Mouse (Mus musculus) MEL (cell line): ENCODE data around the gene Uspl1. TPM values are rescaled to one million over a fixed set of nuclear protein-coding genes. Genes with fewer than 3 reads are reported as not detected.

Experiments
- DNase-seq: peaks from one replicate; pipeline ENCODE4 v3.0.0; 2011; ENCODE audit warnings: low read depth, low spot score
- H3K27ac ChIP-seq: 2 replicates; pipeline ENCODE4 v1.5.1; 2012; ENCODE audit warnings: low read depth, mild to moderate bottlenecking, control low read depth, low read length, moderate library complexity; ENCODE audit not compliant: control insufficient read depth
- H3K27me3 ChIP-seq, 2 experiments: fragments of 150-350 bp in 1 of 2; sonication (generic) in 1 of 2; 2 replicates each; pipeline ENCODE4 v1.6.1; 2012; ENCODE audit warnings: low read length in 2 of 2, mild to moderate bottlenecking in 2 of 2, improper control_type of control experiment in 1 of 2, moderate library complexity in 1 of 2; ENCODE audit not compliant: insufficient read depth in 2 of 2, control insufficient read depth in 1 of 2
- H3K36me3 ChIP-seq, 2 experiments: 2 replicates each; pipeline ENCODE4 v1.6.1; 2012 to 2014; ENCODE audit warnings: low read length in 2 of 2, improper control_type of control experiment in 1 of 2, inconsistent platforms in 1 of 2, mild to moderate bottlenecking in 1 of 2; ENCODE audit not compliant: insufficient read depth in 2 of 2, control insufficient read depth in 1 of 2
- H3K4me1 ChIP-seq, 2 experiments: fragments of 150-350 bp in 1 of 2; sonication (generic) in 1 of 2; 2 replicates each; pipeline ENCODE4 v1.6.1; 2012; ENCODE audit warnings: low read length in 2 of 2, improper control_type of control experiment in 1 of 2, mild to moderate bottlenecking in 1 of 2; ENCODE audit not compliant: insufficient read depth in 2 of 2, control insufficient read depth in 1 of 2
- H3K4me3 ChIP-seq, 2 experiments: fragments of 150-350 bp in 1 of 2; sonication (generic) in 1 of 2; 2 replicates each; pipeline ENCODE4 v1.5.1; 2012; ENCODE audit warnings: low read depth in 2 of 2, low read length in 2 of 2, mild to moderate bottlenecking in 2 of 2, moderate library complexity in 2 of 2, control low read depth in 1 of 2, improper control_type of control experiment in 1 of 2; ENCODE audit not compliant: control insufficient read depth in 1 of 2, insufficient read depth in 1 of 2
- H3K79me2 ChIP-seq: 2 replicates; pipeline ENCODE4 v1.6.1; 2012; ENCODE audit warnings: mild to moderate bottlenecking, low read length, moderate library complexity; ENCODE audit not compliant: control insufficient read depth, poor library complexity, insufficient read depth
- H3K9ac ChIP-seq: 2 replicates; pipeline ENCODE4 v1.6.1; 2012; ENCODE audit warnings: low read depth, mild to moderate bottlenecking, control low read depth, low read length, moderate library complexity; ENCODE audit not compliant: control insufficient read depth, poor library complexity, severe bottlenecking
- H3K9me3 ChIP-seq: fragments of 150-350 bp; sonication (generic); replicated peaks from 2 replicates; pipeline ENCODE4 v1.6.1; 2012; ENCODE audit warnings: mild to moderate bottlenecking, low read length, improper control_type of control experiment, moderate library complexity; ENCODE audit not compliant: insufficient read depth
- BHLHE40 ChIP-seq: IDR thresholded peaks from 2 replicates; pipeline ENCODE4 v1.6.1; 2012; ENCODE audit warnings: low read depth, mild to moderate bottlenecking, inconsistent platforms, low read length, improper control_type of control experiment, borderline replicate concordance
- CHD2 ChIP-seq: IDR thresholded peaks from 2 replicates; pipeline ENCODE4 v1.6.1; 2011; ENCODE audit warnings: low read length, improper control_type of control experiment
- ELF1 ChIP-seq: IDR thresholded peaks from 2 replicates; pipeline ENCODE4 v1.6.1; 2014; ENCODE audit warnings: low read depth, mild to moderate bottlenecking, inconsistent platforms, low read length, improper control_type of control experiment, moderate library complexity
- GABPA ChIP-seq: IDR thresholded peaks from 2 replicates; pipeline ENCODE4 v1.6.1; 2012; ENCODE audit warnings: low read depth, mild to moderate bottlenecking, inconsistent platforms, low read length, improper control_type of control experiment, moderate library complexity
- HCFC1 ChIP-seq: IDR thresholded peaks from 2 replicates; pipeline ENCODE4 v1.6.1; 2012; ENCODE audit warnings: low read depth, mild to moderate bottlenecking, inconsistent platforms, low read length, improper control_type of control experiment, moderate library complexity
- JUND ChIP-seq: IDR thresholded peaks from 2 replicates; pipeline ENCODE4 v1.6.1; 2011; ENCODE audit warnings: low read depth, mild to moderate bottlenecking, improper control_type of control experiment, low read length
- KAT2A ChIP-seq: conservative IDR thresholded peaks from 2 replicates; pipeline ENCODE4 v1.6.1; 2012; ENCODE audit warnings: low read depth, low read length, improper control_type of control experiment, inconsistent platforms
- MAFK ChIP-seq: IDR thresholded peaks from 2 replicates; pipeline ENCODE4 v1.6.1; 2011; ENCODE audit warnings: low read depth, mild to moderate bottlenecking, low read length, improper control_type of control experiment, borderline replicate concordance
- MAZ ChIP-seq: IDR thresholded peaks from 2 replicates; pipeline ENCODE4 v1.6.1; 2012; ENCODE audit warnings: low read depth, mild to moderate bottlenecking, inconsistent platforms, low read length, improper control_type of control experiment
- MEF2A ChIP-seq: IDR thresholded peaks from 2 replicates; pipeline ENCODE4 v1.6.1; 2014; ENCODE audit warnings: low read depth, mild to moderate bottlenecking, inconsistent platforms, low read length, improper control_type of control experiment; ENCODE audit not compliant: poor library complexity, insufficient replicate concordance, severe bottlenecking; ENCODE audit errors: extremely low read depth
- MXI1 ChIP-seq: IDR thresholded peaks from 2 replicates; pipeline ENCODE4 v1.6.1; 2011; ENCODE audit warnings: mild to moderate bottlenecking, low read depth, low read length, improper control_type of control experiment
- POLR2A ChIP-seq, 2 experiments: IDR thresholded peaks; 2 replicates each; pipeline ENCODE4 v1.6.1; 2011 to 2012; ENCODE audit warnings: low read length in 2 of 2, mild to moderate bottlenecking in 2 of 2, control low read depth in 1 of 2, improper control_type of control experiment in 1 of 2, low read depth in 1 of 2, moderate library complexity in 1 of 2; ENCODE audit not compliant: control insufficient read depth in 1 of 2, insufficient read depth in 1 of 2, poor library complexity in 1 of 2
- POLR2AphosphoS5 ChIP-seq: IDR thresholded peaks from 2 replicates; pipeline ENCODE4 v1.6.1; 2012; ENCODE audit warnings: low read depth, borderline replicate concordance, mild to moderate bottlenecking, inconsistent platforms, low read length, moderate library complexity, mixed read lengths
- RCOR1 ChIP-seq: IDR thresholded peaks from 2 replicates; pipeline ENCODE4 v1.6.1; 2012; ENCODE audit warnings: low read depth, mild to moderate bottlenecking, inconsistent platforms, low read length, improper control_type of control experiment
- SMC3 ChIP-seq: IDR thresholded peaks from 2 replicates; pipeline ENCODE4 v1.6.1; 2011; ENCODE audit warnings: low read depth, low read length, improper control_type of control experiment
- TAL1 ChIP-seq: IDR thresholded peaks from 2 replicates; pipeline ENCODE4 v1.6.1; 2012; ENCODE audit warnings: mild to moderate bottlenecking, inconsistent platforms, low read length, moderate library complexity, mixed read lengths
- TBP ChIP-seq: IDR thresholded peaks from 2 replicates; pipeline ENCODE4 v1.8.0; 2011; ENCODE audit warnings: low read depth, low read length, improper control_type of control experiment
- TCF12 ChIP-seq: IDR thresholded peaks from 2 replicates; pipeline ENCODE4 v1.6.1; 2014; ENCODE audit warnings: low read depth, mild to moderate bottlenecking, inconsistent platforms, low read length, improper control_type of control experiment, moderate library complexity
- UBTF ChIP-seq: IDR thresholded peaks from 2 replicates; pipeline ENCODE4 v1.6.1; 2012; ENCODE audit warnings: low read depth, mild to moderate bottlenecking, inconsistent platforms, low read length, improper control_type of control experiment, moderate library complexity, borderline replicate concordance; ENCODE audit not compliant: insufficient read depth
- USF1 ChIP-seq: IDR thresholded peaks from 2 replicates; pipeline ENCODE4 v1.6.1; 2014; ENCODE audit warnings: low read depth, mild to moderate bottlenecking, inconsistent platforms, low read length, improper control_type of control experiment, moderate library complexity
- USF2 ChIP-seq, 2 experiments: IDR thresholded peaks; 2 replicates each; pipeline ENCODE4 v1.6.1; 2011 to 2012; ENCODE audit warnings: improper control_type of control experiment in 2 of 2, low read length in 2 of 2, borderline replicate concordance in 1 of 2, inconsistent platforms in 1 of 2, low read depth in 1 of 2, mild to moderate bottlenecking in 1 of 2; ENCODE audit not compliant: insufficient read depth in 1 of 2
- ZC3H11A ChIP-seq: IDR thresholded peaks from 2 replicates; pipeline ENCODE4 v1.6.1; 2012; ENCODE audit warnings: low read depth, mild to moderate bottlenecking, inconsistent platforms, low read length, improper control_type of control experiment
- ZKSCAN1 ChIP-seq: IDR thresholded peaks from 2 replicates; pipeline ENCODE4 v1.6.1; 2012; ENCODE audit warnings: low read depth, mild to moderate bottlenecking, inconsistent platforms, low read length, improper control_type of control experiment, moderate library complexity
- ZMIZ1 ChIP-seq: IDR thresholded peaks from 2 replicates; pipeline ENCODE4 v1.6.1; 2012; ENCODE audit warnings: low read depth, mild to moderate bottlenecking, inconsistent platforms, low read length, improper control_type of control experiment, moderate library complexity
- ZNF384 ChIP-seq: IDR thresholded peaks from 2 replicates; pipeline ENCODE4 v1.6.1; 2012; ENCODE audit warnings: low read depth, mild to moderate bottlenecking, inconsistent platforms, low read length, improper control_type of control experiment
- polyA plus RNA-seq, 2 experiments: library from polyadenylated mRNA; stranded (reverse) in 1 of 2; unstranded in 1 of 2; fragments of >175 nt in 1 of 2; fragments of >200 nt in 1 of 2; gene quantifications; 2 replicates each; pipeline versions ENCODE4 v1.2.1 to v1.2.4; 2012; ENCODE audit warnings: low replicate concordance in 2 of 2, low read depth in 1 of 2; ENCODE audit not compliant: insufficient read length in 2 of 2, insufficient read depth in 1 of 2, missing spikeins in 1 of 2
- total RNA-seq: library from RNA; depleted of rRNA; stranded (reverse); fragments of 300-350 nt; gene quantifications from 2 replicates; pipeline ENCODE4 v1.2.3, GENCODE M21; 2012

Gene Uspl1
- total and polyA plus RNA-seq, 3 experiments: 68.5 to 179 (median 94.4) TPM

GRCm38 (mm10) chr5:149152774-149153155 lies 31.4 kb upstream of the Uspl1 start:
- TF ChIP-seq ZKSCAN1 (no peak), MXI1 (no peak), TBP (no peak), USF2 (IDR thresholded peaks at IDR 0.05; ENCODE audit: borderline replicate concordance in 1 of 2, insufficient read depth in 1 of 2, low read depth in 1 of 2, low read length in 2 of 2) (no peak), ZC3H11A (no peak), BHLHE40 (no peak), USF1 (no peak), ZMIZ1 (no peak), JUND (no peak), RCOR1 (no peak), MAZ (no peak), POLR2AphosphoS5 (no peak), TCF12 (no peak), TAL1 (no peak), ZNF384 (no peak), GABPA (no peak), UBTF (no peak)
- no peak overlapping the region for H3K9ac ChIP-seq
- H3K36me3 ChIP-seq: no peaks in the 10 kb centered on the region
- no peak overlapping the region for H3K4me3 ChIP-seq
- H3K4me1 ChIP-seq: no peaks in the 10 kb centered on the region
- no peaks in the 10 kb centered on the region for H3K79me2 ChIP-seq
- H3K9me3 ChIP-seq: no peaks in the 10 kb centered on the region
- no peak overlapping the region for H3K27ac ChIP-seq
- no peak for DNase-seq
- no peaks in the 10 kb centered on the region for H3K27me3 ChIP-seq

- Histone ChIP-seq H3K9ac (no peak overlapping the region), H3K27me3 (no peaks in the 10 kb centered on the region), H3K79me2 (no peaks in the 10 kb centered on the region), H3K9me3 (no peaks in the 10 kb centered on the region), H3K27ac (no peak overlapping the region), H3K4me1 (no peaks in the 10 kb centered on the region), H3K36me3 (no peaks in the 10 kb centered on the region), H3K4me3 (no peak overlapping the region)
- TF ChIP-seq TBP (no peak), MEF2A (no peak), MAFK (no peak), ELF1 (no peak), HCFC1 (no peak), USF1 (no peak), SMC3 (no peak), RCOR1 (no peak), POLR2A (IDR thresholded peaks at IDR 0.05; ENCODE audit: control insufficient read depth in 1 of 2, insufficient read depth in 1 of 2, low read depth in 1 of 2, low read length in 2 of 2, poor library complexity in 1 of 2) (no peak), KAT2A (no peak), ZC3H11A (no peak), ZNF384 (no peak), TAL1 (no peak), CHD2 (no peak), ZKSCAN1 (no peak), BHLHE40 (no peak)
- DNase-seq: no peak
Observed at GRCm38 (mm10) chr5:149156886-149157563, 27.1 kb upstream of the Uspl1 start.
